Mouse (Mus musculus): ENCODE measurements around the gene Isoc2a.

GRCm38 (mm10) chr7:4917494-4917893 lies 40.5 kb downstream of the Isoc2a start:
- TF ChIP-seq CTCF (IDR thresholded peaks at IDR 0.05; ENCODE audit: control insufficient read depth, insufficient read depth, low read length) (no peak), POLR2A (IDR thresholded peaks at IDR 0.05; ENCODE audit: borderline replicate concordance, control insufficient read depth, low read depth, low read length) (no peak)

All from bone marrow, adult 2 months (tissue).